Mouse (Mus musculus) macrophage (primary cell): ENCODE measurements around the gene Ddc. TPM values are rescaled to one million over a fixed set of nuclear protein-coding genes. Genes with fewer than 3 reads are reported as not detected.
A peak's percentile ranks its signal among the peaks of the same experiment; 100 is the strongest.

ENCODE experiments used
- H3K27ac ChIP-seq: fragments of 350-480 bp; formaldehyde crosslinking; 2 replicates; pipeline ENCODE4 v1.9.0; 2021
- H3K36me3 ChIP-seq: fragments of 350-480 bp; formaldehyde crosslinking; 2 replicates; pipeline ENCODE4 v1.9.0; 2021; ENCODE audit errors: inconsistent target
- H3K4me3 ChIP-seq: fragments of 350-480 bp; formaldehyde crosslinking; 2 replicates; pipeline ENCODE4 v1.9.0; 2021; ENCODE audit errors: inconsistent target
- H3K79me2 ChIP-seq: fragments of 350-480 bp; formaldehyde crosslinking; 2 replicates; pipeline ENCODE4 v1.9.0; 2021; ENCODE audit errors: inconsistent target
- WGBS: methylation state at CpG from one replicate; pipeline ENCODE4 v1.1.7; 2026; ENCODE audit warnings: inconsistent platforms; ENCODE audit not compliant: missing documents; 5-methylcytosine and 5-hydroxymethylcytosine counted together
- polyA plus RNA-seq: library from polyadenylated mRNA; stranded (reverse); fragments of 250-400 nt; gene quantifications from 3 replicates; pipeline ENCODE4 v1.2.4, GENCODE M21; 2018; ENCODE audit warnings: inconsistent platforms

Ddc gene
- polyA plus RNA-seq, 1 experiment from 2014 or later, result not detected

DNA sequence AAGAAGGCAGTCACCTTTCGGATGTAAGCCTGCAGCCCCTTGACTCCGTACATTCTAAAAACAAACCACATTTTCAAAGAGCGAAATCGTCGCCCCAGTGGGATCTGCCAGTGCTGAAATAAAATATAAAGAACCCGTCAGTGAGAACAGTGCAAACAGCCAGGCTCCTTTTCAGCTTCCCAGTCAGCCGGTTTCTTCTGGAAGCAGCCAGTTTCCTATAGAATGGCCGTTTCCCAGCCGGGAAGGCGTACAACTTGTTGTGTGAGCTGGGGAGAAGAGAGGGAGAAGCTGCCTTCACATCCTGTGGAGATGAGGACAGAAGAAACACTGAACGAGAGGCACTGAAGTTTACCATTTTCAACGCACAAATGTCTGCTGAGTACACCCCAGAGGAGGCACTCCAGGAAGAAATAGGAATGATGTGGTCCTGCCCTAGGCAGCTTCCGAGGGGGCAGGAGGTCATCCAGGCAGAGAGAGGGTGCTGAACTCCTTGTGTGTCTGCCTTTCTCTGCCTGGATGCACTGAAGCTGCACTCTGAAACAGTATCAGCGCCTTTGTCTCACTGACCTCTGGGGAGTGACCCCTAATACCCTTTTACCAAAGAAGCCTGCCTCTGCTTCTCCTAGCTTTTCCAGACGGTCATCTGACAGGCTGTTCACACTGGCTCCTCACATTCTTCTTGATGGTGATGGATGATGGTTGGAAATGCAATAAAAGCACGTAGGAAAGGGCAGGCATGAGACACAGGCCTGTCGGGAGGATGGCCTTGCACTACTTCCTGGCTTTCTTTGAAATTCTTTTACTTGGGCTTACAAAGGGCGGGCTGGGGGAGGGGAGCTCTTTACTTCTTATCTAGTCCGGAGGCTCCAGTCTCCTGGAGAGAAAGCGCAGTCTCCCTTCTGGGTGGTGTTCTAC is 75.5 kb downstream of the Ddc start:
- WGBS, result 92% methylated on average over 20 of the region's 20 CpGs
- H3K27ac ChIP-seq, result no peak overlapping the region
- H3K4me3 ChIP-seq, result no peak overlapping the region
- no peaks in the 10 kb centered on the region for H3K79me2 ChIP-seq
- H3K36me3 ChIP-seq, result no peaks in the 10 kb centered on the region

DNA sequence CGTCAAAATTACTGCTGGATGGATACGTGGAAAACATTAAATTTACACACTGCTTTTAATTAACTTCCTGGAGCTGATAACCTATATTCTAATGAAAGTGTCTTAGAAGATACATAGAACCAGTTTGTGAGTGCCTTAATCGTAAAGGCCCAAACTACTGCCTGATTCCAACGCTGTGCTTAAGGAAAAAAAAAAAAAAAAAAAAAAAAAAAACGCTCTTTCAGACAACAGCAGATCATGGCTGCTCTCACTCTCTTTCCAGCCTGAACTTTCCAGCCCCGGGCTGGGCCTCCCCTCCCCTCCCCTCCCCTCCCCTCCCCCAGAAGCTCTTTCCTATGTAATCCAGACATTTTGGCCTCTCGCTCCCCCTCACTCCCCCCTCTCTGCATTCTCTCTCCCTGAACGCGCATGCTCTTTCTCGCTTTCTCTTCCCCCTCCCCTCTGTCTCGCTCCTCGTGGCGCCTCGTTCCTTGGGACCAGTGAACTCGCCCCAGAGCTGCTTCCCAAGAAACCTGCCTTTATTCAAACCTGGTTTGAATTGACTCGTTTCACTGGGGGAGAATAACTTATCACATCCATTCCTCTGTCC is 76.5 kb downstream of the Ddc start:
- H3K27ac ChIP-seq, result no peak overlapping the region
- H3K36me3 ChIP-seq, result no peaks in the 10 kb centered on the region
- no peaks in the 10 kb centered on the region for H3K79me2 ChIP-seq
- no peak overlapping the region for H3K4me3 ChIP-seq
- 89% methylated on average over 13 of the region's 16 CpGs for WGBS

DNA sequence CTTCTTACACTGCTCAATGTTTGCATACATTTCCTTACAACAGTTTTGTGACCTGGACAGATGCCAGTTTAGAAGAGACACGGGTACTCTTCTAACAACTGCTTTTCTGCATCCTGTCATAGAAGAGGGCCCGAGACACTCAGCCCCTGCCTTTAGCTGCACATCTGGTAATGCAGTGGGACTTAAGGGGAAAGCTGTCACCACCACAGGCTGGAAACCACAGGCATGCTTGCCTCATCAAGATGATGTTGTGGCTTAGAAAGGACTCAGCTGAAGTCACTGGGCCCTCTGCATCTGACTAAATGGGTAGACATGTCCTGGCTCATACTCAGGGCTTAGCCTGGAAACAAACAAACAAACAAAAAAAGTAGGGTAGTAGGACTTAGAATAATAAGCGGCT is 77.2 kb downstream of the Ddc start:
- H3K27ac ChIP-seq, result peak overlapping the region; percentile 75
- 43% methylated on average over 3 of the region's 3 CpGs for WGBS
- no peak overlapping the region for H3K4me3 ChIP-seq
- H3K36me3 ChIP-seq, result no peaks in the 10 kb centered on the region
- H3K79me2 ChIP-seq, result no peaks in the 10 kb centered on the region

DNA sequence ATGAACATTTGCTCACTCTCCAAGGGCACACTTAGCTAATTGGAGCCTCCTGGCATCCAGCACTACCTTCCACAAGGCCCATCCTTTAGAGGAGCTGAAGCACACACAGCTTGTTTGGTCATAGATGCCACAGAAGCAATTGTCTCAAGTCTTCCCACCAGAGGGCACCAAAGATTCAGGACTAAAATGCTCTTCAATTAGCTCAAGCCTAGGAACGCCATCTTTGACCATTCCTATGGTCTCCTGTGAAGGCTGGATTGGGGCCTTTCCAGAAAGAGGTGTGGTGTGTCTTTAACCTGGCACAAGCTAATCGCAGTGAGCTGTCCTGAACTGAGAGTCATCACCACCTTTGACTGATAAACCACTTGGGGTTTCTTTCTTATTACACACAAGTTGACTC is 77.7 kb downstream of the Ddc start:
- H3K36me3 ChIP-seq, result no peaks in the 10 kb centered on the region
- WGBS, result 14% methylated on average over 2 of the region's 2 CpGs
- no peaks in the 10 kb centered on the region for H3K79me2 ChIP-seq
- peak overlapping the region; percentile 75 for H3K27ac ChIP-seq
- H3K4me3 ChIP-seq, result no peak overlapping the region

DNA sequence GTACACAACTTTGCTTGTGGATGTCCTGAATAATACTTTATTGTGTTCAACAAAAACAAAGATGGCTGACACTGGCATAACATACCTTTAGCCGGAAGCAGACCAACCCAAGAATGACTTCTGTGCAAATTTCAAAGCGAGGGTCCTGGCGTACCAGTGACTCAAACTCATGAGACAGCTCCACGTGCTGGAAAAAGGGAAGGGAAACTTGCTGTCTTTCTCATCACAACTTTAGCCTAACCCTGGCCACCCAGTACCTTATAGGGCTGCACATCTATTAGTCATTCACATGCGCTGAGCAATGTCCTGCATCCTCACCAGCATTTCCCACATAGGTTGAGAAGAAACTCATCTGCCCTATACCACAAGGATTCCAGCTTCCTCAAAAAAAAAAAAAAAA is 78.7 kb downstream of the Ddc start:
- H3K27ac ChIP-seq, result peak overlapping the region; percentile 77
- no peak overlapping the region for H3K4me3 ChIP-seq
- WGBS, result 46% methylated on average over 5 of the region's 5 CpGs
- H3K79me2 ChIP-seq, result no peaks in the 10 kb centered on the region
- no peaks in the 10 kb centered on the region for H3K36me3 ChIP-seq

DNA sequence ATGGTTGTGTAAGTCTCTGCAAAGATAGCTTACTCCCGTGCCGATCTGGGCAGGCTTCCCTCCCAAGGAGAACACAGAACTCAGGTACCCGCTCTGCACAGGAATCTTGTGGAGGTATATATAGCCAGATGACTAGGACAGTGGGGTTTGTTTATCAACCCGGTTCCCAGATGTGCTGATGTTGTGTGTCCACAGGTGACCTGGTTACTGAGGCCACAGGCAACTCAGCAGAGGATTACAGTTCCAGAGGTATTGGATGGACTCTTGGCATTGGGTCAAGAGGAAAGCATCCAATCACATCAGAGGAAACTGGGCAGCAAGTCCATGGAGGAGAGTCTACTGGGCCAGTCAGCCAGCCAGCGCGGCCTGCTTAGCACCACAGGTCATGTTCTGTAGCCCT is 79.1 kb downstream of the Ddc start:
- 93% methylated on average over 6 of the region's 6 CpGs for WGBS
- no peak overlapping the region for H3K4me3 ChIP-seq
- peak overlapping the region; percentile 77 for H3K27ac ChIP-seq
- H3K36me3 ChIP-seq, result no peaks in the 10 kb centered on the region
- H3K79me2 ChIP-seq, result no peaks in the 10 kb centered on the region

DNA sequence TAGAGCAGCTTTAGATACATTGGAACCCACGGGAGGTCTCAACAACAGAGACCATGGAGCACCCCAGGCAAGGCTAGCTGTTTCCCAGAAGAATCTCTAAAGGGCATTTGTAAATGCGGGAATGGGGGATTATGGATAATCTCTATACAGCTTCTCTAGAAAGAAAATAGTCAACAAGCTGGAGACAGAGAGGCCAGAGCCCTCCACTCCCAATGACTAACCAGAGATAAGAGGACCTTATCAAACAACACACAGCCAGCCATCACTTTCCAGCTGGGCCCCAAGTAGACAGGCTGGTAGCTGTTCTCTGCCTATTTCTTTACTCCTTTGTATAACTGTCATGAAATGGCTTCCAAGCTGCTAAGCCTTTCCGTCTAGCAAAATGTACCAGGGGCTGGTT is 82.2 kb downstream of the Ddc start:
- Histone ChIP-seq H3K4me3 (no peak overlapping the region), H3K79me2 (no peaks in the 10 kb centered on the region), H3K27ac (no peak overlapping the region), H3K36me3 (no peaks in the 10 kb centered on the region)
- 100% methylated on average over 3 of the region's 3 CpGs for WGBS

DNA sequence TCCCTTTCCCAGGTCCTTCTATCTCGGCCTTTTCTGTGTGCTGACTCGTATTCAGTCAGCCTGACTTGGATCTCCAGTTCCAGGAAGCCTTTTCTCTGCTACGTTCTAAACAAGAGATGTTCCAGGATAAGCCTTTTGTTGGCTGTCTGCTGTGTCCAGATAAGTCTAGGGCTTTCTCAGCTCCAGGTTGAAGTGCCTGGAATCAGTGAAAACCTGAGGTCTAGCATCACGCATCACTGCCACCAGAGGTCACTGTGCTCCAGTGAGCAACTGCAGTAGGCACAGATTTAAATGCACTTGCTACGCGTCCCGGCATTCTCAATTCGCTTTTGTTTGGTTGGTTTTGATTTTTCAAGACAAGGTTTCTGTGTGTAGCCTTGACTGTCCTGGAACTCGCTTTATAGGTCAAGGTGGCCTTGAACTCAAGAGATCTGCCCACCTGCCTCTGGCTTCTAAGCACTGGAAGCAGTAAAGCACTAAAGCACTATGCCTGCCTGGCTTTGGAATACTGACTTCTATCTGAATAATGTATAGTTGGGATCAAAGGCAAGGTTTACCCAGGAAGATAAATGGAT is 86.0 kb downstream of the Ddc start:
- H3K27ac ChIP-seq, result peak overlapping the region; percentile 35; the same call in 1 of the 2 replicates
- H3K79me2 ChIP-seq, result peaks cover 16% of the 10 kb centered on the region
- H3K4me3 ChIP-seq, result no peak overlapping the region
- WGBS, result 27% methylated on average over 9 of the region's 9 CpGs
- H3K36me3 ChIP-seq, result no peaks in the 10 kb centered on the region

DNA sequence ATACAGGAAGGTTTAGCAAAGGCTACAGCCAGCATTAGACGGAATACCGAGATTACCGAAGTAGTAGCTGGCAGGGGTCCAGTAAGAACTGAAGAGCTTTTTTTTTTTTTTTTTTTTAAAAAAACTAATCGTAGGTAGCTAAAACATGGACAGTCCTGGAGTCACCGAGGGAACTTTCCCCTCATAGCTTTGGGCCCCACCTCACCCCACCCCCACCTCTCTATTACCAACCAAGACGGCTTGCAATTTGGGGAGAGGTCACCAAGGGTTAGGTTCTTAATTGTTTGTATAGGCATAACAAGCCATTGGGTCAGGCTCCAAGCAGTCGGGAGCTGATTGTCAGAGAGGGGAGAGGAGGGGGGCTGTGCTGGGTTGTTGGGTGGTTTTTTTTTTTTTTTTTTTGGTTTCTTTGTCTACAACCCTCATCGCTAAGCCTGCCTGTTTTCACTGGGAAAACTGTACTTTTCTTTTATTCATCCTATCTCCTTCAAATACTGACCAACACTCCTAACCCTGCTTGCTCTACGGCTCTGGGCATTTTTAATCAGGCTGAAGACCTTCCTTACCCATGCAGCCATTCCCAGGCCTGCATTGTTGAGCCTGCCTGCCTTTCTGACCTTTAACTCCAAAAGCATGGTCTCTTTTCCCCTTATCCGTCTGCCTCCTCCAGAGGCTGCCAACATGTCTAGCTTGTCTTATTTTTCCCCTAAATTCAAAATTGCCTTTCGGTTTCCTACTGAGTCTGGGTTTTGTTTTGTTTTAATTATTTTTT is 88.4 kb downstream of the Ddc start:
- H3K27ac ChIP-seq, result peak overlapping the region; percentile 69
- H3K79me2 ChIP-seq, result peaks cover 40% of the 10 kb centered on the region
- WGBS, result 30% methylated on average over 9 of the region's 11 CpGs
- no peaks in the 10 kb centered on the region for H3K36me3 ChIP-seq
- peak overlapping the region; percentile 55 for H3K4me3 ChIP-seq

DNA sequence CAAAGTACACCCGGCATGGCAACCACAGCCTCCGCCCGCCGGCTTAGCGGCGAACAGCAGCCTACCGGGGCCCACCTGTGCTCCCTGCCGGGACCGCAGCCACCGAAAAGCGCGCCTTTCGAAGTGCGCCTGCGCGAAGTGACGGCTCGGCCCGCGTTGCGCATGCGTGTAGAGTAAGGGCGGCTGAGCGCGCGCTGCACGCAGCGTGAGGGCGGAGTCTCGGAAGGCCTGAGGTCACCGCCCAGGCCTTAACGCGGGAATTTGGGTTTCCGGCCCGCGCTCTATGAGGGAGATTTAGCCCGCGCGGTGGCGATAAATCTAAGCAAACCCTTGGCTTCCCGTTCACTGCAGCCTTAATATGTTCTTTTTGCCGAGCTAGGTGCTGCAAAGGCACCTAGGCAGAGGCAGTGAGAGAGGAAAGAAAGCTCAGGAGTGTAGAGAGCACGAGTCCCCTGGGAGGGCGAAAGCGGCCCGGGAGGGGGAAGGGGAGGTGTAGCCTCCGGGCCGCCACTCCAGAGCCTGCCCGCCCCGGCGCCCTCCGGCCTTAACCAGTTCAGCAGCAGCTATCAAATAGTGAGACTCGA is 89.0 kb downstream of the Ddc start, which contains the start of gene Fignl1:
TSS of gene Fignl1 (minus strand) at position 143 of the 584 bp plus-strand sequence.
- Histone ChIP-seq H3K27ac (peak within 1 kb of the TSS; percentile 69), H3K79me2 (peaks cover 47% of the 10 kb centered on the region), H3K4me3 (peak within 1 kb of the TSS; percentile 55), H3K36me3 (no peaks in the 10 kb centered on the region)
- 1% methylated on average over 52 of the region's 53 CpGs for WGBS

DNA sequence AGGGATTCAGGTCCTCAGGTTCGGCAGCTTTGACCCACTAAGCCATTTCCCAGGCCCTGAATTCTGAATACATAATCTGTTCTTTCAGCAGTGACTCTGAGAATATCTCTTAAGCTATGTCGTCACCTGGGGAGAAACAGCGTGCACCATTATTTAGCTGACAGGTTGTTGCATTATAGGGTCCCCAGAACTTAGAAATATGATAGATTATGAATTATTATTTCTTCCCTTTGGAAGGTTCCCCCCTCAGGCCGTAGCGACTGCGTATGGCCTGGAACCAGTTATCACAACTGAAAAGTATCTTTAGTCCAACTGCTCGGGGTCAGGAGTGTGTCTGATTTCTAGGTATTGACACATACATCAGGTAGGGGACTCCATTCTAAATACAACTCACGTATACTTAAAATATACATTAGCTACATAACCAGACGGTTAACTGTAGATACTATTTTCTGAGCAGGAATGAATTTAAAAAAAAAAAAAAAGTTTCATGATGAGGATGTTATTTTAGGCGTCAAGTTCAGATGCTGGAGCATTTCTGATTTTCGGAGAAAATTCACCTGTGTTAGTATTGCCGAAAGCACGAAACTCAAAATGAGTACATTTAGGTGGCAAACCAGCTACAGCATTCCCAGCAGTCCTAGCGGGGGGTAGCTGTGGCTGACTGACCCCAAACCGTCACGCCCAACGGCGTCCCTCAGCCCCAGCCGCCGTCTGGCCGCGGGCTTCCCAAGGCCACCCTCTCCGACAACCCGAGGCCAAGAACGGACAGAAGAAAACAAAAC is 89.7 kb downstream of the Ddc start:
- Histone ChIP-seq H3K27ac (peak overlapping the region; percentile 43), H3K4me3 (peak overlapping the region; percentile 55)
- WGBS, result 6% methylated on average over 25 of the region's 25 CpGs

DNA sequence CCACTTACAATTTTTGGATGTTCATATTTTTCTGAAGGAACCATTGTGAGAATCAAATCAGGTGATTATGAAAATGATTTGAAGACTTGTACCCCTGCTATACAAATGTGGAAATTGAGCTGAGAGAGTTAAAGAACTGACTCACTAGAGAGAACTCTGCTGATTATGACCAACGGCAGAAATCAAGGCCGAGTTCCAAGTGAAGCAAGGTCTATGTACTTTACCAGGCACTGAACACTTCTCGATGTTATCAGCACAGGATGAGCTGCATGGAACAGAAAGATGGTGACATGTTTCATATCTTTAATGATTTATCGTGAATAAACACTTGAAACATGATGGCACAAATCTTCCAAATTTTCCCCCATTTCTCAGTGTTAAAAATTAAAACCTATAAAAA is 92.0 kb downstream of the Ddc start:
- Histone ChIP-seq H3K27ac (no peak overlapping the region), H3K79me2 (peaks cover 54% of the 10 kb centered on the region), H3K36me3 (0 out of 2 replicates have a peak, but pooled peaks cover 4% of the 10 kb centered on the region), H3K4me3 (no peak overlapping the region)
- WGBS, result 87% methylated on average over 4 of the region's 4 CpGs

More for the DNA sequence above, 89.7 kb downstream of the Ddc start:
- no peaks in the 10 kb centered on the region for H3K36me3 ChIP-seq
- H3K79me2 ChIP-seq, result peaks cover 54% of the 10 kb centered on the region

DNA sequence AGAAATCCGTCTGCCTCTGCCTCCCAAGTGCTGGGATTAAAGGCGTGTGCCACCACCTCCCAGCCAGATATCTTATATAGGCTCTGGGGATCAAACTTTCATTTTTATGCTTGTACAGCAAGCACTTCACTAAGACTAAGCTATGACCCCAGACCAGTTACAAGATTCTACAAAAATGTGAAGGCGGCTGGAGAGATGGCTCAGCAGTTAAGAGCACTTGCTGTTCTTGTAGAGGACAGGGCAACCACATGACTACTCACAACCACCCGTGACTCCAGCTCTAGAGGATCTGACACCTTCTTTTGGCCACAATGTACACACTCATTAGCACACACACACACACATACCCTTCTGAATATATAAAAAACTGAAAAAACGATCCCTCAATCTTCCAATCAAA is 93.5 kb downstream of the Ddc start:
- 89% methylated on average over 5 of the region's 5 CpGs for WGBS
- 0 out of 2 replicates have a peak, but pooled peaks cover 4% of the 10 kb centered on the region for H3K36me3 ChIP-seq
- H3K27ac ChIP-seq, result no peak overlapping the region
- H3K4me3 ChIP-seq, result no peak overlapping the region
- H3K79me2 ChIP-seq, result peaks cover 63% of the 10 kb centered on the region
